Mouse (Mus musculus): ENCODE data around the gene Gabarapl1.

Gabarapl1 gene

GRCm38 (mm10) chr6:129512868-129513267, 20.1 kb upstream of the Gabarapl1 start:
- no peaks in the 10 kb centered on the region for H3K36me3 ChIP-seq (ENCODE audit: insufficient read depth, low read length)
- H3K4me1 ChIP-seq (replicated peaks; ENCODE audit: low read depth, low read length) = no peaks in the 10 kb centered on the region
- 0 out of 2 replicates have a peak, but pooled peaks cover 4% of the 10 kb centered on the region for H3K9me3 ChIP-seq (ENCODE audit: low read length)
- H3K27me3 ChIP-seq (ENCODE audit: insufficient read depth, low read length) = no peaks in the 10 kb centered on the region
- H3K4me3 ChIP-seq (replicated peaks; ENCODE audit: low read length) = no peak overlapping the region
- no peak for TF ChIP-seq CTCF (conservative IDR thresholded peaks at IDR 0.05; ENCODE audit: low read length)
- TF ChIP-seq POU5F1 (IDR thresholded peaks at IDR 0.05; ENCODE audit: borderline replicate concordance, low read length) = no peak
- TF ChIP-seq NANOG (IDR thresholded peaks at IDR 0.05; ENCODE audit: borderline replicate concordance, low read length) = no peak

GRCm38 (mm10) chr6:129513409-129513808, 19.6 kb upstream of the Gabarapl1 start:
- Histone ChIP-seq H3K4me3 (replicated peaks; ENCODE audit: low read length) (no peak overlapping the region), H3K36me3 (ENCODE audit: insufficient read depth, low read length) (no peaks in the 10 kb centered on the region), H3K9me3 (ENCODE audit: low read length) (0 out of 2 replicates have a peak, but pooled peaks cover 4% of the 10 kb centered on the region), H3K27me3 (ENCODE audit: insufficient read depth, low read length) (no peaks in the 10 kb centered on the region), H3K4me1 (replicated peaks; ENCODE audit: low read depth, low read length) (no peaks in the 10 kb centered on the region)
- TF ChIP-seq CTCF (conservative IDR thresholded peaks at IDR 0.05; ENCODE audit: low read length) = no peak
- no peak for TF ChIP-seq POU5F1 (IDR thresholded peaks at IDR 0.05; ENCODE audit: borderline replicate concordance, low read length)
- no peak for TF ChIP-seq NANOG (IDR thresholded peaks at IDR 0.05; ENCODE audit: borderline replicate concordance, low read length)

- Histone ChIP-seq H3K9me3 (ENCODE audit: low read length) (0 out of 2 replicates have a peak, but pooled peaks cover 4% of the 10 kb centered on the region), H3K4me3 (replicated peaks; ENCODE audit: low read length) (no peak overlapping the region), H3K4me1 (replicated peaks; ENCODE audit: low read depth, low read length) (no peaks in the 10 kb centered on the region), H3K27me3 (ENCODE audit: insufficient read depth, low read length) (no peaks in the 10 kb centered on the region), H3K36me3 (ENCODE audit: insufficient read depth, low read length) (no peaks in the 10 kb centered on the region)
- TF ChIP-seq CTCF (conservative IDR thresholded peaks at IDR 0.05; ENCODE audit: low read length) = no peak
- TF ChIP-seq NANOG (IDR thresholded peaks at IDR 0.05; ENCODE audit: borderline replicate concordance, low read length) = no peak
- no peak for TF ChIP-seq POU5F1 (IDR thresholded peaks at IDR 0.05; ENCODE audit: borderline replicate concordance, low read length)
Measured at GRCm38 (mm10) chr6:129514376-129514775, 18.6 kb upstream of the Gabarapl1 start.

- Histone ChIP-seq H3K4me1 (replicated peaks; ENCODE audit: low read depth, low read length) (no peaks in the 10 kb centered on the region), H3K4me3 (replicated peaks; ENCODE audit: low read length) (no peak overlapping the region), H3K27me3 (ENCODE audit: insufficient read depth, low read length) (no peaks in the 10 kb centered on the region), H3K9me3 (ENCODE audit: low read length) (0 out of 2 replicates have a peak, but pooled peaks cover 4% of the 10 kb centered on the region), H3K36me3 (ENCODE audit: insufficient read depth, low read length) (no peaks in the 10 kb centered on the region)
- TF ChIP-seq POU5F1 (IDR thresholded peaks at IDR 0.05; ENCODE audit: borderline replicate concordance, low read length) (no peak), NANOG (IDR thresholded peaks at IDR 0.05; ENCODE audit: borderline replicate concordance, low read length) (no peak), CTCF (conservative IDR thresholded peaks at IDR 0.05; ENCODE audit: low read length) (no peak)
Measured at GRCm38 (mm10) chr6:129515068-129515467, 17.9 kb upstream of the Gabarapl1 start.

GRCm38 (mm10) chr6:129516388-129516787, 16.6 kb upstream of the Gabarapl1 start:
- no peak for TF ChIP-seq POU5F1 (IDR thresholded peaks at IDR 0.05; ENCODE audit: borderline replicate concordance, low read length)
- no peak for TF ChIP-seq CTCF (conservative IDR thresholded peaks at IDR 0.05; ENCODE audit: low read length)
- Histone ChIP-seq H3K36me3 (ENCODE audit: insufficient read depth, low read length) (no peaks in the 10 kb centered on the region), H3K4me3 (replicated peaks; ENCODE audit: low read length) (no peak overlapping the region), H3K27me3 (ENCODE audit: insufficient read depth, low read length) (no peaks in the 10 kb centered on the region), H3K9me3 (ENCODE audit: low read length) (0 out of 2 replicates have a peak, but pooled peaks cover 4% of the 10 kb centered on the region), H3K4me1 (replicated peaks; ENCODE audit: low read depth, low read length) (no peaks in the 10 kb centered on the region)

- H3K36me3 ChIP-seq (ENCODE audit: insufficient read depth, low read length) = no peaks in the 10 kb centered on the region
- H3K9me3 ChIP-seq (ENCODE audit: low read length) = 0 out of 2 replicates have a peak, but pooled peaks cover 4% of the 10 kb centered on the region
- TF ChIP-seq CTCF (conservative IDR thresholded peaks at IDR 0.05; ENCODE audit: low read length) (peak; percentile 28), POU5F1 (IDR thresholded peaks at IDR 0.05; ENCODE audit: borderline replicate concordance, low read length) (no peak), NANOG (IDR thresholded peaks at IDR 0.05; ENCODE audit: borderline replicate concordance, low read length) (no peak)
- H3K27me3 ChIP-seq (ENCODE audit: insufficient read depth, low read length) = no peaks in the 10 kb centered on the region
- H3K4me3 ChIP-seq (replicated peaks; ENCODE audit: low read length) = no peak overlapping the region
- H3K4me1 ChIP-seq (replicated peaks; ENCODE audit: low read depth, low read length) = no peaks in the 10 kb centered on the region
Measured at GRCm38 (mm10) chr6:129517752-129518408, 15.1 kb upstream of the Gabarapl1 start.

- TF ChIP-seq CTCF (conservative IDR thresholded peaks at IDR 0.05; ENCODE audit: low read length) = no peak
- no peak for TF ChIP-seq POU5F1 (IDR thresholded peaks at IDR 0.05; ENCODE audit: borderline replicate concordance, low read length)
- no peak for TF ChIP-seq NANOG (IDR thresholded peaks at IDR 0.05; ENCODE audit: borderline replicate concordance, low read length)
- H3K4me1 ChIP-seq (replicated peaks; ENCODE audit: low read depth, low read length) = no peaks in the 10 kb centered on the region
Measured at GRCm38 (mm10) chr6:129526069-129526468, 6.9 kb upstream of the Gabarapl1 start.

GRCm38 (mm10) chr6:129527416-129527815, 5.5 kb upstream of the Gabarapl1 start:
- Histone ChIP-seq H3K36me3 (ENCODE audit: insufficient read depth, low read length) (no peaks in the 10 kb centered on the region), H3K4me1 (replicated peaks; ENCODE audit: low read depth, low read length) (peaks cover 2% of the 10 kb centered on the region; the same call in 1 of the 2 replicates), H3K9me3 (ENCODE audit: low read length) (no peaks in the 10 kb centered on the region), H3K27me3 (ENCODE audit: insufficient read depth, low read length) (no peaks in the 10 kb centered on the region), H3K4me3 (replicated peaks; ENCODE audit: low read length) (no peak overlapping the region)
- TF ChIP-seq CTCF (conservative IDR thresholded peaks at IDR 0.05; ENCODE audit: low read length) (no peak), NANOG (IDR thresholded peaks at IDR 0.05; ENCODE audit: borderline replicate concordance, low read length) (no peak), POU5F1 (IDR thresholded peaks at IDR 0.05; ENCODE audit: borderline replicate concordance, low read length) (no peak)

More at GRCm38 (mm10) chr6:129526069-129526468, 6.9 kb upstream of the Gabarapl1 start:
- H3K9me3 ChIP-seq (ENCODE audit: low read length) = no peaks in the 10 kb centered on the region
- H3K36me3 ChIP-seq (ENCODE audit: insufficient read depth, low read length) = no peaks in the 10 kb centered on the region
- H3K27me3 ChIP-seq (ENCODE audit: insufficient read depth, low read length) = no peaks in the 10 kb centered on the region
- H3K4me3 ChIP-seq (replicated peaks; ENCODE audit: low read length) = no peak overlapping the region
